Mouse (Mus musculus): Measurements from ENCODE around the gene Gm4177.
"Not testable (repeated sequence)": the region's sequence is repeated elsewhere in the genome, so short reads cannot be mapped to it uniquely, and the experiment has no call there.

The Gm4177 gene

GRCm38 (mm10) chr7:21796628-21797027 lies at the start of gene Gm4177:
Gm4177 (minus strand) TSS chr7:21796728.
- not testable (repeated sequence) for DNase-seq

- DNase-seq = not testable (repeated sequence)
These were observed 47.6 kb upstream of the Gm4177 start, which contains the start of gene Gm5725 for GRCm38 (mm10) chr7:21844167-21844566. Gm5725 (minus strand) TSS chr7:21844267.

- not testable (repeated sequence) for DNase-seq
These were observed 35.5 kb upstream of the Gm4177 start, which contains the start of gene Vmn1r135 for GRCm38 (mm10) chr7:21832051-21832450. Vmn1r135 (plus strand) TSS chr7:21832351.

GRCm38 (mm10) chr7:21761375-21761774 lies 35.2 kb downstream of the Gm4177 start, which contains the start of gene Gm4175:
Gm4175 (minus strand) TSS chr7:21761475.
- DNase-seq = not testable (repeated sequence)
